Mouse (Mus musculus) retina, postnatal 1 day (tissue): ENCODE measurements around the gene Ldah.
A peak's percentile ranks its signal among the peaks of the same experiment; 100 is the strongest.
"Not testable (repeated sequence)": the region's sequence is repeated elsewhere in the genome, so short reads cannot be mapped to it uniquely, and the experiment has no call there.

Experiments used
- DNase-seq: peaks from one replicate; pipeline ENCODE4 v3.0.0-alpha.2; 2012

Ldah gene

DNA sequence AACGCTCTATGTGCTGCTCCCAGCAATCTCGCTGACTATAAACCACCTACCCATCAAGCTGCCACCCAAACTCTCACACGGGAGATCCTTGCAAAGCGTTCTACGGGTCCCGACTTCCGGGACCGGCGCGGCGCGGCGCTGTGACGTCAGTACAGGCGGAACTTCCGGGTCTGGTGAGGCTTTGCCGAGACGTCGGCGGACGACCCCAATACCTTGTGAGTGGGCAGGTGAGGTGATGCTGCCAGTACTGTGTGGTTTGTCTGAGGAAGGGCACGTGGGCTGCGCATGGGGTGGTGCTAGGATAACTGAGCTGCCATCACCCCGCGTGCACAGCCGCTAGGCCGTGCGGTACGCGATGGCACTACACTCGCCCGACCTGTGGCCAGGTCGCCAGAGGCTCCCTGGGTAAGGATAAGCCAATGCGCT, at the start of gene Ldah:
Gene Ldah (plus strand): TSS at position 130 of the 426 bp plus-strand sequence.
- DNase-seq: peak; percentile 92

DNA sequence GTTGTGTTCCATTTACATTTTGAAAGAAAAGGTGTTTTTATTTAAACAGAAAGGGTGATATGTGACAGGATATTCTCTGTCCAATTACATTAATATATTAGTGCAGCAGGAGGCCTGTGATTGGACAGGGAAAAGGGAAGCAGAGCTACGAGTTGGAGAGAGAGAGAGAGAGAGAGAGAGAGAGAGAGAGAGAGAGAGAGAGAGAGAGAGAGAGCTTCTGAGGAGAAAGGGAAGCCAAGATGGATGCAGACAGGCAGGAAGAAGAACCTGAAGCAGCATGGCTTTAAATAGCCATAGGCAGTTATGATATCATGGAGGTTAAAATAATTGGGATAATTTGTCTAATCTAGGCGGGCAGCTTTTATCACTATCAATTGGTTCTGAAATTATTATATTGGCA, 40.2 kb upstream of the Ldah start:
- no peak for DNase-seq

DNA sequence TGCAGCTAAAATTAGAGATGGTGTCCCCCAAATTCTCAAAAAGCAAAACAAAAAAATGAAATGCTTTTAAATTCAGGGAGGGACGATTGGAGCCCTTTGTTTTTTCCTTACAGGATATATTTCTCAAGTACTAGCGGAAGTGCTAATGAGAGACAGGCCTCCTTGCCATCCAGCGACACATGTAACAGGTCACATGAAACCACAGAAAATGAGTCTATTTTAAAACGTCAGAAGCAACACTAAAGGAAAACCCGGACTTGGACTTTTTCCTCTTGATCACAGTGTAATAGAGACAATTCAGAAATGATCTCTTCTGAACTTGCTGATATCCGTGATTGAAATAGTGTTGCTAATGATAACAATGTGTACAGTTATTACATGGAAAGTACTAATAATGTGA, 27.0 kb upstream of the Ldah start:
- no peak for DNase-seq

DNA sequence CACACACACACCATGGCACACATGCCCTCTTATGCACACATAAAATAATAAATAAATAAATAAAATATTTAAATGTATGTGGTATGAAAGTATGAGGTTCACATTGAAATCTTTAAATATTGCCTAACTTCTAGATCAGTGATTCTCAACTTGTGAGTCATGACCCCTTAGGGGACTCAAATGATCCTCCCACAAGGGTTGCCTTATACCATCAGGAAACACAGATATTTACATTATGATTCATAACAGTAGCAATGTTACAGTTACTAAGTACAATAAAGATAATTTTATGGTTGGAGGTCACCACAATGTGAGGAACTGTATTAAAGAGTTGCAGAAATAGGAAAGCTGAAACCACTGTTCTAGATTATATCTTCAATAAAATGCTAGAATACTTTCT, 26.2 kb upstream of the Ldah start:
- no peak for DNase-seq

DNA sequence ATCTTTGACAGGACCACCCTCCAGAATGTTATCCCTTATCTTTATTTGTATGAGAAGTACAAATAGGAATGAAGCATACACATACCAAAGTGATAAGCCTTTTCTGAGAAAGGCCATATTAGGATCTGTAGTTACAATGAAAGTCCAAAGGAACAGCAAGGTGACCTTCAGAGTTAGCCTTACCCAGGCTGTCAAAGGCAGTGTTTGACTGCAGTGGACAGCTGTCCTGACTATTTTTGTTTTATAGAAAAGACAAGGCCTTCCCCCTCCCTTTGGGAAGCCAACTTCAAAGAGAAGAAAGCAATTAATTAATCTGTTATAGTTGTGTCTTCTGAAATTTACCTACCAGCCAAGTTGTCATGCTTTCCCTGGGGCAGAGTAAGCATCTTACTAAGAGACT, 23.4 kb upstream of the Ldah start:
- DNase-seq: no peak

DNA sequence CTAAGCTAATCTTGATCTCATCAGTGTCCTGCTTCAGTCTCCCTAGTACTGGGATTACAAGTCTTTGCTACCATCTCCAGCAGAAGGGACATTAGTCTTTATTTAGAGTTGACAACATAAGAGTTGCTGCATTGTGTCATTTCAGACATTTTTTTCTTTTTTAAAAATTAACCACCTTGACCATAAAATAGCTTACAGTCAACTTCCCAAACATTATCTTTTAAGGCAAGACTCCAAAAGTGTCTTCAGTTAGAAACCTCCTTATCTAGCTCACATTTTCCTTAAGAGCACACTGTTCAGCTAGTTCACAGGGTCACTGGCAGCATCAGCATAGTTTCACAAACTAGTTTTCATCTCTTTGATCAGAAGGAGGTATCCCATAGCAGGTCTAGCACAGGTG, 19.7 kb upstream of the Ldah start:
- DNase-seq: no peak

DNA sequence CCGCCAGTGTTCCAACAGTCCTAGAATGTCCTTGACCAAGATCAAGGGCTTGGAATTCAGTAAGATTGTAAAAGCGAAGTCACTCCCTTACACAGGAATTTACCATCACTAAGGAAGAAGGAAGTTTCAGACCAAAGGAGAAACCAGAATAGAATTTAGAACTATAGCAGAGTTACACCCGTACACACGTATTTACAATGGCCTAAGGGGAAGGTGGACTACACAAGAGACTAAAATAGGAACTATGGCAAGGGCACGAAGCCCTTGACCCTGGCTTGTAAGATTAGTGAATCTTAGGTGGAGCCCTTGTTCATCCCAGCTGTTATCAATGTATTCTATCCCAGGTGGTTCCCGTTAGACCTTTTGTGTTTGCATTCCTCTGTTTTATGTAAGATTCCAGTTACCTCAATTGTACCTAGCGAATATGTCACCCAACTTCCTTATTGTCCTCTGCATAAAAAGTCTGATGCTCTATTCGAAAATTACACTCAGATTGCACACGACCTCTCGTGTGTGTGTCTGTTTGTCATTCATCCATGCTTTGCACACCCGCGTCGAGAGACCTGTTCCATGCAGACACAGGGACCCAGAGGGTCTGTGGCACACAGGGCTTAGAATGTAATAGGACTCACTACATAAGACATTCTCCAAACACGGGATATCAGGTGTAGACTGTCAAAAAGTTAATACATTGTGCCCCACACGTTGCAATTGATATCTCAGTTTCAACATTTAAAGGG, 18.9 kb upstream of the Ldah start:
- DNase-seq: not testable (repeated sequence)

DNA sequence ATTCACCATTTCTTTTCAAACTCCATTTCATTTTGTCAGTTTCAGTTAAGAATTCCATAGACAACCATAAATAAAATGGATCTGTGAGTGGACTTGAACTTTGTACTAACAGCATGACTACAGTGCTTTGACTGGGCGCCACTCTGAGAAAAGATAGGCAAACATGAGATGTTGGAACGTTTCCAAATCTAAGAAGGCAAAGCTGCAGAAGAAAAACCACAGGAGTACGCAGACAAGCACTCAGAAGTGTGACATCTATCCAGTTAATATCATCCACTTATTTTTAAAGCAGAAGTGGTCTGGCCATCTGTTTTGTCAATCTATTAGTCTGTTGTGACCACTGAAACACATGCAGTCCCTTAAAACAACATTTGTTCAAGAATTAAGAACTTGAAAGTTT, 18.2 kb upstream of the Ldah start:
- DNase-seq: no peak

DNA sequence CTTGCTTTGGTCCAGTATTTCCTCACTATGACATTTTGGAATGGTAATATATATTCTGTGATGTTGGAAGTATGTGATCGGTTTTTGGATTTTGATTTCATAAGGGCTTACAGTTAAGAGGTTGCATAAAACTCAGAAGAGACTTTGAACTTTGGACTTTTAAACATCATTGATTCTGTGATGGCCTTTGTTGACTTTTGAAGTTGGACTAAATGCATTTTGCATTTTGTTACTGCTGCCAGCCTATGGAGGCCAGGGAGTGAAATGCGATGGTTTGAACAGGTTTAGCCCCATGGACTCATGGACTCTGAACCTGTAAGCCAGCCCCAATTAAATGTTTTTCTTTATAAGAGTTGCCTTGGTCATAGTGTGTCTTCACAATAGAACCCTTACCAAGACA, 2.2 kb upstream of the Ldah start:
- no peak for DNase-seq

DNA sequence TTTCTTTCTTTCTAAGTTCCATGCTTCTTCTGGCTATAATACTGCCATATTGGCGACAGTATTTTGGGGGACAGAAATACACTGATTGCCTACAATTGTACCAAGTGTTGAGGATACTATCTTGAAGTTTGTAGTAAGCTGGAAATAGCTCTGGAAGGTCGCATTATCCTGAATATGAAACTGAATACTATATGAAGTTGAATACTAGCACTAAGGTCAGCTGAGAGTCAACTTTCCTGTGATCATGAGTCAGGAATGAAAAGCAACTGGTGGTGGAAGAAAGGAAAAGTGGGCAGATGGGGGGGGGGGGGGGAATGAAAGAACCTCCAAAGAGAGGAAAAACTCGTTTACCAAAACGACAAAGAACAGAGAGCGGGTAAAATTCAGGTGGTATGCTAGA, 329 bp upstream of the Ldah start:
- no peak for DNase-seq

DNA sequence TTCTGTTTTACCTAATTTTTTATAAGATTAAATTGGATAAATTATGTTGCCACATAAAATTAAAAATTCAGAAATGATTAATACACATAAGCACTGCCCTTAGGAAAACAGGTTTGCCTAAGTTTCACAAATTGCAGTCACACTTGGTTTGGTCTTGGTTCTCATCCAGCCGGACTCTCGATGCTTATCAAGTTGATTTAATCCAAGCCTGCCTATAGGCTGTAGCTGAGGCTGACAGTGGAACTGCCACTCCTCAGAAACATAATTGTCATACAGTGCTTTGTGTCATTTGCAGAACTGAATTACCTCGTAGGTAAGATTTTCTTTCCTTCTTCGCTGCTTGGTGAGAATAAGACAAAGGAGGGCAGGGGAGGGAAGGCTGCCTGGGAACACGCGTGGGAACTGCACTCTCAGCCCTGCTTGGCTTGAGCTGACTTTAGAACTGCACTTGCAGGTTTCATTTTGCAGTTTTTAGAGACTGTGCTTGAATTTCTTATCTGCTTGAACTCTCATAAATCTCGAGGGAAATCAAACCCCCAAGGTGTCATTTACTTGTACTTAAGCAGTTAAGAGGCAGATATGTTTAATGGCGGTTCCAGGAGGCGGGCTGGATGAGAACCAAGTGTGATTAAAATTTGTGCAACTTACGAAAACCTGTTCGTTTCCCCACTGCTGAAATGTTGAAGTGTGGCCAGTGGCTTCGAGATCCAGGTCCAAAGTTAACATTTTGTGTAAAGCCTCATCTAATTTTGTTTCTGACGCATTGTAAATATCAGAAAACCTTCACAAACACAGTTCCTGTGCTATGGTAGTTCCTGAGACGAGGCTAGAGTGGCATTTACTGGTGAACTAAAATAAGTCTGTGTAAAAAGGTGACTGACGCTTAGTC, 8.7 kb downstream of the Ldah start:
- DNase-seq: no peak

DNA sequence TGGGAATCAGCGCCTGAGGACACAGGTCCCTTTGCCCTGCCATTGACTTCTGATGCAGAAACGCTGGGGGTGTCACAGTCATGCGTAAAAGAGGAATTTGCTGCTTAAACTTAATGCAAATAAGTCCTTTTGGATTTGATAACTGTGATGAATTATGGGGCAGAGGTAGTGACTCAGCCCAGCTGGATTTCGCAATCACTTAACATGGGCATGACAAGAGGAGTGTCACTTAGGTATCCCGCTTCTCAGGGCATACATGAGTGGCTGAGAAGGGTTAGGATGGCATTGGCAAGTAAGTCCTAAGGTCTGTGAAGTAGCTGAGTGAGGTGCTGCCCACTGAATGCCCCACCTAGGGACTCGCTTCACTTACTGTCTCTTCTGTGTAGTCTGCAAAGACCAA, 15.1 kb downstream of the Ldah start:
- no peak for DNase-seq

DNA sequence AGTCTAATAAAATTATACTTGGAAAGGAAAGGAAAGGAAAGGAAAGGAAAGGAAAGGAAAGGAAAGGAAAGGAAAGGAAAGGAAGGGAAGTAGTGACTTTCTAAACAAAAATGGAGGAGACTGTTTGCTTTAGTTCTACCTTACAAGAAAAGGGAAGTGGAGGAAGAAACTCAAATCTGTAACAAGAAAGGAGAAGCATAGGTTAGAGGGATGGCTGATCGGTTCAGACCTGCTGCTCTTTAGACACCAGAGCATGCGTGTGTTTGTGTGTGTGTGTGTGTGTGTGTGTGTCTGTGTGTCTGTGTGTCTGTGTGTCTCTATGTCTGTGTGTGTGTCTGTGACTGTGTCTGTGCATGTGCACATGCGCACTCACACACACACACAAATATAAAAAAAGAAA, 23.2 kb downstream of the Ldah start:
- no peak for DNase-seq

DNA sequence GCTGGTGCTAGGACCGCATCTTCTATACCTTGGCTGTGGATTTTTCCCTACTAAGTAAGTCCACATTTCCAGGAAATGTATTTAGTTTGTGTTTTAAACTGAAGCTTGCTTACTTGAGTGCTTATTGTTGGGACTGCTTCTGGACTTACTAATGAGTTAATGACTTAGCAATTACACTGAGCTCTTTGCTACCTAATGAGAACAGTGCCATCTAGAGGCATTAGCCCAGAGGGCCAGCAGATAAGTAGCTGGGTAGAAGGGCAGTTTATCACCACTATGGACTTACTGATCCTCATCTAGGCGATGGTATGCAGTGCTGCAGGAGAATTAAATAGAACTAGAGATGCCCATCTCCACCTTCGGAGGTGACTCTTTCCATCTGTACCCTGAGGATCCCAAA, 24.8 kb downstream of the Ldah start:
- DNase-seq: peak; percentile 34

DNA sequence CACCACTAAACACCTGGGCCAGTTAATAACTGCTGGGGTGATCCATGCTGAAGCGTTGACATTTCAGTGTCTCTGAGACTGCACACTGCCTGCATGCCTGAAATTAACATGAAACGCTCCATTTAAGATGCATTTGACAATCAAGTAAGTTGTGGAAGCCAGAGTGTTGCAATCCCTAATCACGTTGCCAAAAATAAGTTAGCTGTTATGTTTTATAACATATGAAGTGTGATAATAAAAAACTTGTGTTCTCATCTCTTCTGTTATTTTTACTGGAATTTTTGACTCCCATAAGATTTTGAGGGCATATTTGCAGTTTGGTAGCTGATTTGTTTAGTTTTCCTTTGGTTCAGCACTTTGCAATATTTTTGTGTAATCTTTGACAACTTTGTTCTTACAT, 34.3 kb downstream of the Ldah start:
- DNase-seq: no peak

DNA sequence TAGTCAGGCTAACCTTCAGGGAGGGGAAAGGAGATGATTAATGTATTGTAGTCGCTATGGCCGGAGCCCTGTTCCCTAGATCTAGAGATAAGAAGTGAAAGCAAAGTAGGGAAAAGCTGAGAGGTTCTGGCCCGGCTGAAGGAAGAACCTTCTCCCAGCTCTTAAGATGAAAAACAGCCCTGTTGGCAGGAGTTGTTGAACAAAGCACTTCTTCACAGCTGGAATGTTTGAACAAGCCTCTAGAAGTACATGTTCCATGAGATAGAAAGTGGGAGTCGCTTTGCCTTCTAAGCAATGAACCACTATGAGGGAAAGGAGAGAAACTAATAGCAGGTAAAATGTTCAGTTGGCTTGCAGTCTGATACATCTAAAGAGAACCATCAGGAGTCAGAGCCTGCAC, 36.8 kb downstream of the Ldah start:
- no peak for DNase-seq

DNA sequence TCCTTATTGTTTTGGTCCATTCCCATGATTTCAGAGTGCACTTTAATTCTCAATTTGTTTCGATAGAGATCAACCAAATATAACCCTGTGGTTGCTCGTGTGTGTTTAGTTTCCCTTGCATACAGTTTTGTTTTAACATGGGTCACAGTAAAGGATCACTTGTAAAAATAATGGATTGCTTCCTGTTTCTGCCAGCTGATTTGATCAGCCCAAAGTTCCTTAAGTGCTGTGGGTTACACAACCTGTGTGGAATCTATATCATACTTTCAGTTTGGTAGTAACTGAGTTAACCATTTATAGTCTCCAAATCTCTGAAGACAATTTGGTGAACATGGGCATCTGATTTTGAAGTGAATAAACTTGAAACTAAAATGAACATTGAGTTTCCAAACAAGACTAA, 52.4 kb downstream of the Ldah start:
- no peak for DNase-seq

DNA sequence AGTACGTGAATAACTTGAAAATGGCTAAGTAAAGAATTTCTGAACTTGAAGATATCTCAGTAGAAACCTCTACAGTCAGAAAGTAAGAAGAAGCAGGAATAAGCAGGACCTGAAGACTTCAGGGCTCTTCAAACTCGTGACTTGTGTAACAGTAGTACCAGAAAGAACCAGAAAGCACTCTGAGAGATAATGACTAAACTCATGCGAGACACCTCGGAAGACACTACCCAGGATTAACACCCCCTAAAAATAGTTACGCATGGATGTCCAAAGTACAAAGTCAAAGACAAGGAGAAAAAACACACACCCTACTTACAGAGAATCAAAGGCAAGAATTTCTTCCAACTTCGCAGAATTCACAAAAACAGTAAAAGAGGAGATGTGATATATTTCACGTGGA, 58.4 kb downstream of the Ldah start:
- no peak for DNase-seq

DNA sequence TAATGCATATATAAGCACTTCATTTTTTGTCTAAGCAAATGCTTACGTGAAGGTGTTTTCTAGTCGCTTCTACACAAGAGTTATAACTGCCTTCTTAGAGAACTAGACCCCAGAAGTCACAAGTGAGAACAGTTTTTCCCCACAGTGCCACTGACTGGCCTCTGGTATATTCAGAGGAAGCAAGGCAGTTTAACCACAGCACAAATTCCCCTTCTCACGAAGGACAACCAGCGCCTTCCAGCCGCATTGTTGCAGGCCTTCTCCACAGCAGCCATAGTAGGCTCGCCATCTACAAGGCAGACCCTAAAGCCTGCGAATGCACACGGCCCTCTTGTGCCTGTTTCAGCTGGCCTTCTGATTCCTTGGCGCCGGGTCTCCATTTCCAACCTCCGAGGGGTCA, 61.7 kb downstream of the Ldah start:
- DNase-seq: no peak

DNA sequence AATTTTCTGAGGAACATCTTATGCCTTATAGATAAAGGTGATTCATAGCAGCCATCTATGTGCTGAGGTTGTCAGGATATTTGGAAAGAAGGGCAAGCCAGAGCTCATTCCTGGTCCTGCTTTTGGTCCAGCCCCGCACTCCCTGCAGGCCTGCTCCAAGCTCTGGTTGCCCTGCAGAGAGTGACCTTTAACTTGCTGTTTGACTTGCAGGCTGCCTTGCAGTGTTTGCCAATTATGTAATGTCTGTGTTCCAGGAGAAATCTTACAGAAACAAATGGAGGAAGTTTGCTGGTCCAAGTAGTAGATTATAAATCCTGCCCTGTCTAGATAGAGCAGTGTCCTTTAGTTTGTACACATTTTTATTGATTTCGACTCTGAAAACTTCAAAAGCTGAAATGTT, 63.5 kb downstream of the Ldah start:
- no peak for DNase-seq

DNA sequence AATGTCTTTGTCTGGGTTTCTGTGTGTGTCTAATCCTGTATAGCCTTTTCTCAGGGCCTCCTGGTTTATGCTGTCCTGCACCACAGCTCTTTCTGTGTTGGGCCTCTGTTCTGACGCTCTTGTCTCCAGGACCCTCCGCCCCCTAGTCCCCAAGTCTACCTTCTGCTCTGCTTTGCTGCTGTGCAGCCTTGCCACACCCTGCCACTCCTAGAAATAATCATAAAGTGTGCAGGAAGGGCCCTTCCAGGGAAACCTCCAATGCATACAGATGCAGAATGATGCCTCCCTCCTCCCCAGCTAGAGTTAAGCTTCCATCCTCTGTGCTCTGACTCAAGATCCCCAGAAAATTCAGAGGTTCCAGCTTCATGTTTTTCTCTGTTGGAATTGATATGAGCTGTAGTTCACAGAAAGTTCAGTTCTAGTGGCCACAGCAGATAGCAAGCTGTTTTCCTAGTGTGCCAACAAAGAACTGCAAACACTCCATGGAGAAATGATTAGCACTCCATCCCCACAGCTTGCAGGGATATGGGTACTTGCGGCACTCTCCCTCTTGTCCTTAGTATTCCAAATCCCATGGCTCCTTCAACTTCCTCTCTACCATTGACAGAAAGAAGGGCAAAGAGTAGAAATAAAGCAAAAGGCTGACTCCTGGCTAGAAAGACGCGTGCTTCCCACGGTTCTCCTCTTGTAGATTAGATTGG, 65.7 kb downstream of the Ldah start:
- no peak for DNase-seq

DNA sequence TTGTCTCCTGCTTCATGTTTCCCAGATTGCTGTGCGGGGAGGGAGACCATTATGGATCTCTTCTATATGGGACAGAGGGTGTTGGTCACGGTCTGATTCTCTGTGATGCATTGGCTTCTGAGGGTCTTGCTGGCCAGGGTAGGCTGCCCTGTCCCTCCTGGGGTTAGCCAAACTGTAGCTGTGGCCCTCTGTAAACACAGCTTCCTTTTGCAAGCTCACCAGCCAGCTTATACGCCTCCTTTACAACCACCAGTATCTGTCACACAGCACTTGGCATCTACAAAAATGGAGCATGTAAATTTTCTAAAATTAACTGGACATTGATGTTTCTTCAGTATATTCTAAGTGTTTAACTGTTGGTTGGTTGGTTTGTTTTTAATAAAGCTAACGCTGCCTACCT, 67.5 kb downstream of the Ldah start:
- DNase-seq: no peak

DNA sequence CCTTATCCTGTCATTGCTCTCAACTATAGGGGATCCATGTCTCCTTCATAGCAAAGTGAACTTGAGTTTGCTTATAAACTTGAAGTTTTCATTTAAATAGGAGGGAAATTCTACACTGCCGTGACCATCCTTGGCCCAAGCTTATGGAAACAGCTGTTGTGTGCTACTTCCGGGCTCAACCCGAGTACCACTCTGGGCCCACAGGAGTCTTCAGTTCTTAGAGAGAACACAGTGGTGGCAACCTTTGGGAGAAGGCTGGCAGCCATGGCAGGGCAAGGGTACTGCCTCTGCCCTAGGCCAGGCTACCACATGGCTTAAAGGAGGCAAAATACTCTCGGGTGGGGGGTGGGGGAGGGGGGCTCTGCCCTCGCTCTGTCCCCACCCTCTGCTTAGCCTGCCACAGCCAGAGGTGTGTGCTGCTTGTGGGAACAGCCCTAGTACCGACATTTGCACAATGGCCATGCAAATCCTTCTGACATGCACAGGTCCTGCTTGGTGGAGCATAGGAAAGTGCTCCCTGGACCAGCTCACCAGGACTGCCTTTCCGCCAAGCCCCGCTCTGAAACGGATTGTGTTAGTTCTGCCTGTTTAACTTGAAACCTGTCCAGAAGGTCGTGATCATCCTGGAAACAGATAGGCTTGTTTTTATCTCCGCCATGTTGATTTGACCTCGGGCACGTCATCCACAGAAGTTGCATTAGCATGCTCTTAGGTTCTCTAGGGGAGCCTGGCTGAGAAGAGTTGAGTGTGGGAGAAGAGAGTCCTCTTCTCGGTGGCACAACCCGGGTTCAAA, 73.5 kb downstream of the Ldah start:
- DNase-seq: no peak
